Mouse (Mus musculus) limb, embryonic 14.5 days (tissue): Measurements from ENCODE around the gene Arf5. TPM values are rescaled to one million over a fixed set of nuclear protein-coding genes. Genes with fewer than 3 reads are reported as not detected.

ENCODE experiments used
- ATAC-seq: fragments of 200-750 bp; cut with Nextera tagmentation; 2 replicates; pipeline ENCODE4 v1.8.0; 2017; ENCODE audit warnings: low read depth, moderate number of reproducible peaks, moderate TSS enrichment; ENCODE audit not compliant: low FRiP score
- DNase-seq: peaks from one replicate; pipeline ENCODE4 v3.0.0-alpha.2; 2015; ENCODE audit warnings: low spot score
- H3K27ac ChIP-seq: fragments of 300-500 bp; sonication (generic); replicated peaks from 2 replicates; pipeline ENCODE4 v1.5.1; 2014; ENCODE audit warnings: low read depth, mild to moderate bottlenecking, low read length, moderate library complexity, mixed read lengths
- H3K27me3 ChIP-seq: fragments of 300-500 bp; sonication (generic); 2 replicates; pipeline ENCODE4 v1.6.1; 2014; ENCODE audit warnings: low read length, mixed read lengths; ENCODE audit not compliant: control insufficient read depth, insufficient read depth
- H3K36me3 ChIP-seq: fragments of 300-500 bp; sonication (generic); 2 replicates; pipeline ENCODE4 v1.6.1; 2014; ENCODE audit warnings: mild to moderate bottlenecking, low read length, moderate library complexity, mixed read lengths; ENCODE audit not compliant: control insufficient read depth, insufficient read depth
- H3K4me1 ChIP-seq: fragments of 300-500 bp; sonication (generic); 2 replicates; pipeline ENCODE4 v1.6.1; 2014; ENCODE audit warnings: antibody characterized with exemption, low read length, mixed read lengths; ENCODE audit not compliant: control insufficient read depth, insufficient read depth
- H3K4me2 ChIP-seq: fragments of 300-500 bp; sonication (generic); replicated peaks from 2 replicates; pipeline ENCODE4 v1.6.1; 2014; ENCODE audit warnings: low read depth, mild to moderate bottlenecking, low read length, moderate library complexity; ENCODE audit not compliant: severe bottlenecking
- H3K4me3 ChIP-seq: fragments of 300-500 bp; sonication (generic); replicated peaks from 2 replicates; pipeline ENCODE4 v1.5.1; 2014; ENCODE audit warnings: low read length
- H3K9ac ChIP-seq: fragments of 300-500 bp; sonication (generic); 2 replicates; pipeline ENCODE4 v1.6.1; 2014; ENCODE audit warnings: mild to moderate bottlenecking, low read depth, low read length, moderate library complexity; ENCODE audit not compliant: severe bottlenecking
- H3K9me3 ChIP-seq: fragments of 300-500 bp; sonication (generic); 2 replicates; pipeline ENCODE4 v1.6.1; 2016; ENCODE audit warnings: low read length; ENCODE audit not compliant: control insufficient read depth
- POLR2A ChIP-seq: fragments of 200-500 bp; IDR thresholded peaks from 2 replicates; pipeline ENCODE4 v1.8.0; 2012; ENCODE audit warnings: inconsistent platforms, mild to moderate bottlenecking, moderate library complexity, borderline replicate concordance; ENCODE audit not compliant: insufficient read depth, insufficient read length; ENCODE audit errors: extremely low read depth
- WGBS: fragments of 180-500 bp; shearing (Covaris S2); extraction: QIAGEN DNeasy Blood & Tissue Kit; methylation state at CpG from one replicate; pipeline ENCODE4 v1.1.7; 2014; 5-methylcytosine and 5-hydroxymethylcytosine counted together
- polyA plus RNA-seq, 2 experiments: library from polyadenylated mRNA; depleted of rRNA in 1 of 2; stranded (reverse) in 1 of 2; unstranded in 1 of 2; fragments of >200 nt; fragmentation: Nextera tagmentation in 1 of 2; extraction: Ambion mirVana in 1 of 2; gene quantifications; 2 replicates each; pipeline versions ENCODE4 v1.2.1 to v1.2.3; 2012 to 2014

Arf5 gene
- 370 and 533 TPM in 2 replicates for polyA plus RNA-seq (2012; rRNA removed)
- 413 and 428 TPM in 2 replicates for polyA plus RNA-seq (2014; fragmentation: Nextera tagmentation; extraction: Ambion mirVana)

DNA sequence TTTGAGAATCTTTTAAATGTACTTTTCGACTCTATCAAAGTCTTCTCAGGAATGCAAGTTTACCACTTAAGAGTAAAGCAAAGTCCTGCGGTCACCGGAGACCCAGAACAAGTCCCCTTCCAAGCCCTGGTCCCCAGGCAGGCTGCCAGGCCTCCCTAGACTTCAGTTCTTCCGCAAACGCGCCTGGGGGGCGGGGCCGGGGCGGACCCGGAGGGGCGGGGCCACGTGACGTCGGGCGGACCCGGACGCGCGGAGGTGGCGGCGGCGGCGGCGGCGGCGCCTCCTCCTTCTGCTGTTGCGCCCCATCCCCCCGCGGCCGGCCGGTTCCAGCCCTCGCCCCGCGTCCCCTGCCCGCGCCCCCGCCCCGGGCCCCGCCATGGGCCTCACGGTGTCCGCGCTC lies at the start of gene Arf5:
Gene Arf5 (plus strand): TSS at position 248 of the 400 bp plus-strand sequence.
- DNase-seq: peak; percentile 86
- ATAC-seq: peak; percentile 87
- no peaks in the 10 kb centered on the region for H3K9me3 ChIP-seq
- peaks cover 24% of the 10 kb centered on the region for H3K4me1 ChIP-seq
- 2% methylated on average over 19 of the region's 42 CpGs for WGBS
- peak within 1 kb of the TSS; percentile 65 for H3K4me2 ChIP-seq
- H3K27ac ChIP-seq: peak within 1 kb of the TSS; percentile 86
- TF ChIP-seq POLR2A: no peak
- peaks cover 34% of the 10 kb centered on the region for H3K36me3 ChIP-seq
- peak within 1 kb of the TSS; percentile 95 for H3K4me3 ChIP-seq
- H3K9ac ChIP-seq: peak within 1 kb of the TSS; percentile 97
- H3K27me3 ChIP-seq: no peaks in the 10 kb centered on the region

DNA sequence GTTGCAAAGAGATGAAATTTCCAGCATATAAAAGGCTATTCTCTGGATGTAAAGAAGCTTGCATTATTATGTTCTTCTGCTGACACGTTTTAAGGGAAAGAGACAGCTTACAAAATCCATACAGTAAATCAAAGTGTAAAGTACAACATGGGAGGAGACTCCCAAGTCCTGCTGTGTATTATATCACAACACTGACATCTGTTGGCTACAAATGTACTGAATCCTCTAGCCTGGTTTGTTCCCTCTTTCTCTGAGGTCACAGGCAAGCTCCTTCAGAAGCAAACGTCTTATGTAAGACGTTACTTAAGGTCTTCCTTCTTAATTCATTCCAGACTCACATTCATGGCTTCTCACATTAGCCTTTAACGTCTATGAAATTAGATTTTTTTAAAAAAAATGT lies 41.4 kb upstream of the Arf5 start:
- no peaks in the 10 kb centered on the region for H3K4me1 ChIP-seq
- no peak for ATAC-seq
- no peaks in the 10 kb centered on the region for H3K9me3 ChIP-seq
- H3K27me3 ChIP-seq: no peaks in the 10 kb centered on the region
- no peak overlapping the region for H3K27ac ChIP-seq
- no peak overlapping the region for H3K4me2 ChIP-seq
- DNase-seq: no peak
- no peaks in the 10 kb centered on the region for H3K36me3 ChIP-seq
- H3K4me3 ChIP-seq: no peak overlapping the region
- 32% methylated on average over 4 of the region's 4 CpGs for WGBS
- no peak for TF ChIP-seq POLR2A
- no peak overlapping the region for H3K9ac ChIP-seq

DNA sequence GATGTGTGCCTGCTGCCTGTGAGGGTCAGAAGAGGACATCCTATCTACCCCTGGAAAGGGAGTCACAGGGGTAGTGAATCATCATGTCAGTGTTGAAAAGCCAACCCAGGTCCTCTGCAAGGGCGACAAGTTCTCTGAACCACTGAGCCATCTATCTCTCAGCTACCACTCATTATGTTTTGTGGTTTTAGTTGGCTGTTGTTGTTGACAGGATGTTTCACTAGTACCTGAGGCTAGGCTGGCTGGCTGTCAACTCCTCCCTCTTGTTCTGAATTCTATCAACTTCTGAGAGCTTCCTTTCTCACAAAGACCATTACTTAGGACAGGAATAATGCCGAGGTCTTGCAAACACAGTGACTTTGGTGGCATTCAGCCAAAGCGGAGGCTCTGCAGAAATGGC lies 38.2 kb upstream of the Arf5 start:
- Histone ChIP-seq H3K36me3 (no peaks in the 10 kb centered on the region), H3K4me2 (no peak overlapping the region), H3K27me3 (no peaks in the 10 kb centered on the region), H3K27ac (no peak overlapping the region), H3K4me1 (no peaks in the 10 kb centered on the region), H3K9ac (no peak overlapping the region), H3K9me3 (no peaks in the 10 kb centered on the region), H3K4me3 (no peak overlapping the region)
- WGBS: 84% methylated on average over 3 of the region's 3 CpGs
- no peak for TF ChIP-seq POLR2A
- ATAC-seq: no peak
- no peak for DNase-seq

DNA sequence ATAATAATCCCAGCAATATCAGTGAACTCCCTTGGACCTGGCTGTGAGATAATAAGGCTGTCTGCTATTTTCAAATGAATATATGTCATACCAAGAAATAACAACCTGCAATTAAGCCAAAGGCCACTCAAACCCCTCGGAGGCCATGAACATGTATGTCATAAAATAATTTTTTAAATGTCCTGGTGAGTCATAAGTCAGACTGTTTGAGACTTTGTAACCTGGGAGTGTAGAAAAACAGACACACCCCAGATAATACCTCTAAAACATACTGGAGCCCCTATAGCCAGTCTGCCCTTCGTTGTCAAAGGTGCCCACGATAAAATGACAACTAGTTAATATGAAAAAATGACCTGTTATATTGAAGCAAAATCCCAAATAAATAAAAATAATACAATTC lies 34.3 kb upstream of the Arf5 start:
- no peak for TF ChIP-seq POLR2A
- WGBS: 80% methylated on average over 3 of the region's 3 CpGs

DNA sequence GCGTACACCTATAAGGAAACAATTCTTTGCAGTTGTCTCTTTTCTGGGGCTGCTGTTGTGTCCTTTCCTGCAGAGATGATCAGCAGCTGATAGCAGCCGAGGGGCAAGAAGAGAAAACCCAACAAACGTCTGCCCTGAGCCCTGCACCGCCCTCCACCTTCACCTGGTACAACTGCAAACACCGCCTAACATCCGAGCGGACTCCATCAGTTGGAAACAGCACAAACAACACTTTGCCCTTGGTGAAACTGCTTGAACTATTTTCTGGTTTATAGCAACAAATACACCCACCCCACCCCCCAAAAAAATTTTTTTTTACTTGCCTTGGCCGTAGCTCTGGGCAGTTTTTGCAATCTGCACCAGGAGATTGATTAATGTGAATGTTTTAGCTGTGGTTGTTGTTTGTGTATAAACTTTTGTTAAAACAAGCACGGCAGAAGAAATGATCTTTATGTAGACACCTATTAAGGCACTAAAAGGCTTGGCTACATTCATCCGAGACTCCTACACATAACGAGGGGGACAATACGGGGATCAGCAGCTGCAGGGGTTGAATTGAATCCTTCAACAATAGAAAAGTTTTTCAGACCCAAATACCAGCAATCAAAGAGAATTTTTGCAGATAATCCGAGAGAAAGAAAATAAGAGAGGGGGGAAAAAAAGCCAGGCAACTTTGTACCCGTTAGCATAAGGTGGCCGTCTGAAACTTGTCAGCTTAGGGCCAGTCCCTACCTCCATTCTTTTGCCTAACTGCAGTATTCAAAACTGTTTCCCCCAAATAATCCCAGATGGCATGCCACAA lies 27.1 kb upstream of the Arf5 start:
- H3K4me3 ChIP-seq: peak overlapping the region; percentile 46
- ATAC-seq: no peak
- H3K9ac ChIP-seq: 0 out of 2 replicates have a peak overlapping the region, but pooled peaks have one; percentile 57
- H3K36me3 ChIP-seq: no peaks in the 10 kb centered on the region
- no peak for DNase-seq
- peaks cover 3% of the 10 kb centered on the region; the same call in 1 of the 2 replicates for H3K9me3 ChIP-seq
- no peaks in the 10 kb centered on the region; the same call in 1 of the 2 replicates for H3K4me1 ChIP-seq
- H3K27me3 ChIP-seq: peaks cover 15% of the 10 kb centered on the region
- TF ChIP-seq POLR2A: no peak
- no peak overlapping the region for H3K27ac ChIP-seq
- peak overlapping the region; percentile 86 for H3K4me2 ChIP-seq
- WGBS: 33% methylated on average over 15 of the region's 15 CpGs

More for the DNA sequence above, 34.3 kb upstream of the Arf5 start:
- ATAC-seq (no peak), DNase-seq (no peak)
- Histone ChIP-seq H3K4me3 (no peak overlapping the region), H3K9me3 (no peaks in the 10 kb centered on the region), H3K4me2 (no peak overlapping the region), H3K4me1 (no peaks in the 10 kb centered on the region), H3K27ac (no peak overlapping the region), H3K36me3 (no peaks in the 10 kb centered on the region), H3K9ac (no peak overlapping the region), H3K27me3 (no peaks in the 10 kb centered on the region)
